Mouse (Mus musculus) myocyte (in vitro differentiated cells): ENCODE data around the gene Dnmt1. TPM values are rescaled to one million over a fixed set of nuclear protein-coding genes. Genes with fewer than 3 reads are reported as not detected.

Experiments
- H3K27me3 ChIP-seq: one replicate; pipeline ENCODE4 v1.6.1; 2011; ENCODE audit not compliant: control insufficient read depth, insufficient read depth, insufficient read length
- H3K36me3 ChIP-seq: one replicate; pipeline ENCODE4 v1.6.1; 2011; ENCODE audit not compliant: control insufficient read depth, insufficient read depth
- H3K4me2 ChIP-seq: one replicate; pipeline ENCODE4 v1.6.1; 2011; ENCODE audit warnings: low read depth, control low read depth
- H3K4me3 ChIP-seq: one replicate; pipeline ENCODE4 v1.5.1; 2011; ENCODE audit warnings: mild to moderate bottlenecking, control low read depth, moderate library complexity
- H3K79me2 ChIP-seq: one replicate; pipeline ENCODE4 v1.6.1; 2011; ENCODE audit not compliant: control insufficient read depth, insufficient read depth
- H3ac ChIP-seq: one replicate; pipeline ENCODE4 v1.6.1; 2011; ENCODE audit not compliant: control insufficient read depth, insufficient read length
- CEBPB ChIP-seq: IDR thresholded peaks from 2 replicates; pipeline ENCODE4 v1.6.1; 2011; ENCODE audit warnings: mild to moderate bottlenecking, moderate library complexity; ENCODE audit not compliant: poor library complexity, insufficient read depth, severe bottlenecking
- E2F4 ChIP-seq: IDR thresholded peaks from one replicate; pipeline ENCODE4 v1.6.1; 2011; ENCODE audit warnings: mild to moderate bottlenecking, control low read depth, moderate library complexity; ENCODE audit not compliant: insufficient read depth
- MAX ChIP-seq: IDR thresholded peaks from one replicate; pipeline ENCODE4 v1.6.1; 2011; ENCODE audit warnings: low read depth, mild to moderate bottlenecking, control low read depth
- MYOD1 ChIP-seq, 3 experiments: IDR thresholded peaks; one replicate each; pipeline ENCODE4 v1.6.1; 2011; ENCODE audit warnings: control low read depth in 2 of 3, low read depth in 2 of 3, mild to moderate bottlenecking in 2 of 3, moderate library complexity in 1 of 3; ENCODE audit not compliant: insufficient read length in 2 of 3, control insufficient read depth in 1 of 3
- MYOG ChIP-seq, 3 experiments: IDR thresholded peaks; one replicate each; pipeline ENCODE4 v1.6.1; 2011; ENCODE audit warnings: control low read depth in 2 of 3, low read depth in 2 of 3, mild to moderate bottlenecking in 2 of 3; ENCODE audit not compliant: insufficient read length in 2 of 3, control insufficient read depth in 1 of 3, insufficient read depth in 1 of 3
- POLR2A ChIP-seq: IDR thresholded peaks from one replicate; pipeline ENCODE4 v1.6.1; 2011; ENCODE audit warnings: low read depth, mild to moderate bottlenecking, control low read depth, moderate library complexity; ENCODE audit not compliant: insufficient read length
- POLR2AphosphoS2 ChIP-seq: IDR thresholded peaks from one replicate; pipeline ENCODE4 v1.6.1; 2011; ENCODE audit warnings: low read depth, control low read depth; ENCODE audit not compliant: insufficient read length
- REST ChIP-seq: IDR thresholded peaks from one replicate; pipeline ENCODE4 v1.6.1; 2011; ENCODE audit warnings: mild to moderate bottlenecking, control low read depth, moderate library complexity; ENCODE audit not compliant: insufficient read depth, insufficient read length
- SRF ChIP-seq: IDR thresholded peaks from one replicate; pipeline ENCODE4 v1.6.1; 2011; ENCODE audit warnings: low read depth; ENCODE audit not compliant: control insufficient read depth, insufficient read length
- TCF12 ChIP-seq: IDR thresholded peaks from one replicate; pipeline ENCODE4 v1.6.1; 2011; ENCODE audit warnings: mild to moderate bottlenecking, control low read depth; ENCODE audit not compliant: poor library complexity, insufficient read depth, severe bottlenecking
- TCF3 ChIP-seq: IDR thresholded peaks from one replicate; pipeline ENCODE4 v1.6.1; 2011; ENCODE audit warnings: low read depth, control low read depth; ENCODE audit not compliant: insufficient read length
- USF1 ChIP-seq: IDR thresholded peaks from one replicate; pipeline ENCODE4 v1.6.1; 2011; ENCODE audit warnings: low read depth, mild to moderate bottlenecking, control low read depth, moderate library complexity
- polyA plus RNA-seq: library from polyadenylated mRNA; unstranded; fragments of >200 nt; fragmentation: generic; extraction: Trizol; gene quantifications from one replicate; pipeline ENCODE4 v1.2.1, GENCODE M21; 2012; ENCODE audit warnings: missing spikeins

Gene Dnmt1
- polyA plus RNA-seq, 1 experiment, result 22.1 TPM

- TF ChIP-seq MYOD1 (IDR thresholded peaks at IDR 0.05; ENCODE audit: control insufficient read depth in 1 of 3, insufficient read length in 2 of 3, low read depth in 2 of 3), result no peak
- no peak for TF ChIP-seq POLR2AphosphoS2
- no peak for TF ChIP-seq TCF12
- no peak for TF ChIP-seq MYOG (IDR thresholded peaks at IDR 0.05; ENCODE audit: control insufficient read depth in 1 of 3, insufficient read depth in 1 of 3, insufficient read length in 2 of 3, low read depth in 2 of 3)
- no peak for TF ChIP-seq SRF
- TF ChIP-seq USF1, result no peak
These were observed 49.7 kb downstream of the Dnmt1 start for GRCm38 (mm10) chr9:20909948-20910347.

GRCm38 (mm10) chr9:20902174-20902491 is 57.6 kb downstream of the Dnmt1 start:
- Histone ChIP-seq H3K79me2 (peaks cover 10% of the 10 kb centered on the region), H3ac (no peak overlapping the region), H3K27me3 (no peaks in the 10 kb centered on the region), H3K4me2 (no peak overlapping the region), H3K4me3 (no peak overlapping the region), H3K36me3 (peaks cover 6% of the 10 kb centered on the region)
- TF ChIP-seq MAX (no peak), TCF3 (no peak), POLR2AphosphoS2 (no peak), MYOD1 (IDR thresholded peaks at IDR 0.05; ENCODE audit: control insufficient read depth in 1 of 3, insufficient read length in 2 of 3, low read depth in 2 of 3) (no peak), TCF12 (no peak), USF1 (no peak), E2F4 (no peak), SRF (no peak), POLR2A (no peak), MYOG (IDR thresholded peaks at IDR 0.05; ENCODE audit: control insufficient read depth in 1 of 3, insufficient read depth in 1 of 3, insufficient read length in 2 of 3, low read depth in 2 of 3) (no peak), CEBPB (no peak), REST (no peak)

More at GRCm38 (mm10) chr9:20909948-20910347, 49.7 kb downstream of the Dnmt1 start:
- Histone ChIP-seq H3K36me3 (peaks cover 6% of the 10 kb centered on the region), H3K79me2 (no peaks in the 10 kb centered on the region), H3K4me3 (no peak overlapping the region), H3ac (no peak overlapping the region), H3K27me3 (no peaks in the 10 kb centered on the region), H3K4me2 (no peak overlapping the region)

GRCm38 (mm10) chr9:20901466-20902173 is 58.1 kb downstream of the Dnmt1 start:
- no peak overlapping the region for H3ac ChIP-seq
- H3K36me3 ChIP-seq, result peaks cover 6% of the 10 kb centered on the region
- no peak overlapping the region for H3K4me3 ChIP-seq
- TF ChIP-seq POLR2A, result no peak
- no peak for TF ChIP-seq CEBPB
- no peak for TF ChIP-seq USF1
- no peak for TF ChIP-seq REST
- no peak for TF ChIP-seq E2F4
- no peak for TF ChIP-seq TCF12
- no peak for TF ChIP-seq MYOG (IDR thresholded peaks at IDR 0.05; ENCODE audit: control insufficient read depth in 1 of 3, insufficient read depth in 1 of 3, insufficient read length in 2 of 3, low read depth in 2 of 3)
- no peak for TF ChIP-seq TCF3
- TF ChIP-seq POLR2AphosphoS2, result no peak
- no peak for TF ChIP-seq MAX
- no peak for TF ChIP-seq MYOD1 (IDR thresholded peaks at IDR 0.05; ENCODE audit: control insufficient read depth in 1 of 3, insufficient read length in 2 of 3, low read depth in 2 of 3)
- TF ChIP-seq SRF, result no peak
- no peaks in the 10 kb centered on the region for H3K27me3 ChIP-seq
- H3K4me2 ChIP-seq, result no peak overlapping the region
- peaks cover 15% of the 10 kb centered on the region for H3K79me2 ChIP-seq

GRCm38 (mm10) chr9:20898511-20899073 is 61.1 kb downstream of the Dnmt1 start, which contains the start of gene Eif3g:
Gene Eif3g, minus strand, starts transcription at chr9:20898623.
- Histone ChIP-seq H3K27me3 (no peaks in the 10 kb centered on the region), H3K36me3 (peaks cover 4% of the 10 kb centered on the region), H3K4me2 (peak within 1 kb of the TSS; percentile 93), H3K79me2 (peaks cover 15% of the 10 kb centered on the region), H3K4me3 (peak within 1 kb of the TSS; percentile 62), H3ac (peak within 1 kb of the TSS; percentile 98)
- TF ChIP-seq USF1 (no peak), TCF12 (no peak), POLR2AphosphoS2 (peak; percentile 70), MYOG (IDR thresholded peaks at IDR 0.05; ENCODE audit: control insufficient read depth in 1 of 3, insufficient read depth in 1 of 3, insufficient read length in 2 of 3, low read depth in 2 of 3) (peak in 2 of 3 experiments; percentile 12 to 22), POLR2A (peak; percentile 71)
